Mouse (Mus musculus) kidney, embryonic 14.5 days (tissue): ENCODE data around the gene Tead1. TPM values are rescaled to one million over a fixed set of nuclear protein-coding genes. Genes with fewer than 3 reads are reported as not detected.

Experiments
- ATAC-seq: fragments of 200-750 bp; cut with Nextera tagmentation; 2 replicates; pipeline ENCODE4 v1.8.0; 2017; ENCODE audit warnings: moderate number of reproducible peaks, mild to moderate bottlenecking, moderate TSS enrichment, moderate library complexity; ENCODE audit not compliant: low FRiP score, low TSS enrichment
- H3K27ac ChIP-seq: fragments of 300-500 bp; sonication (generic); 2 replicates; pipeline ENCODE4 v1.5.1; 2014; ENCODE audit warnings: low read depth, mild to moderate bottlenecking, low read length, moderate library complexity, mixed read lengths
- H3K27me3 ChIP-seq: fragments of 300-500 bp; sonication (generic); 2 replicates; pipeline ENCODE4 v1.6.1; 2014; ENCODE audit warnings: mild to moderate bottlenecking, low read length; ENCODE audit not compliant: control insufficient read depth, insufficient read depth
- H3K36me3 ChIP-seq: fragments of 300-500 bp; sonication (generic); 2 replicates; pipeline ENCODE4 v1.6.1; 2014; ENCODE audit warnings: low read length, mixed read lengths; ENCODE audit not compliant: control insufficient read depth, insufficient read depth
- H3K4me1 ChIP-seq: fragments of 300-500 bp; sonication (generic); 2 replicates; pipeline ENCODE4 v1.6.1; 2014; ENCODE audit warnings: low read length, mixed read lengths; ENCODE audit not compliant: control insufficient read depth, insufficient read depth
- H3K4me2 ChIP-seq: fragments of 300-500 bp; sonication (generic); replicated peaks from 2 replicates; pipeline ENCODE4 v1.6.1; 2014; ENCODE audit warnings: low read depth, mild to moderate bottlenecking, low read length
- H3K4me3 ChIP-seq: fragments of 300-500 bp; sonication (generic); 2 replicates; pipeline ENCODE4 v1.5.1; 2014; ENCODE audit warnings: mild to moderate bottlenecking, low read length
- H3K9ac ChIP-seq: fragments of 300-500 bp; sonication (generic); 2 replicates; pipeline ENCODE4 v1.6.1; 2014; ENCODE audit warnings: low read depth, mild to moderate bottlenecking, low read length, moderate library complexity
- H3K9me3 ChIP-seq: fragments of 300-500 bp; sonication (generic); 2 replicates; pipeline ENCODE4 v1.6.1; 2016; ENCODE audit warnings: low read length; ENCODE audit not compliant: control insufficient read depth
- WGBS: fragments of 180-500 bp; shearing (Covaris S2); extraction: QIAGEN DNeasy Blood & Tissue Kit; methylation state at CpG from one replicate; pipeline ENCODE4 v1.1.7; 2014; 5-methylcytosine and 5-hydroxymethylcytosine counted together
- polyA plus RNA-seq: library from polyadenylated mRNA; unstranded; fragments of >200 nt; fragmentation: Nextera tagmentation; extraction: Ambion mirVana; gene quantifications from 2 replicates; pipeline ENCODE4 v1.2.1, GENCODE M21; 2014

Tead1 gene
- polyA plus RNA-seq, 1 experiment from 2014 or later: 30.1 TPM

- Histone ChIP-seq H3K9me3 (no peaks in the 10 kb centered on the region), H3K4me3 (no peak overlapping the region), H3K9ac (no peak overlapping the region), H3K4me2 (no peak overlapping the region), H3K4me1 (peaks cover 69% of the 10 kb centered on the region), H3K36me3 (no peaks in the 10 kb centered on the region), H3K27me3 (no peaks in the 10 kb centered on the region), H3K27ac (no peak overlapping the region; the same call in 1 of the 2 replicates)
- WGBS: 70% methylated on average over 6 of the region's 6 CpGs
- no peak for ATAC-seq
Measured at GRCm38 (mm10) chr7:112716701-112717100, 37.6 kb downstream of the Tead1 start.

GRCm38 (mm10) chr7:112717676-112718075 is 38.6 kb downstream of the Tead1 start:
- Histone ChIP-seq H3K27me3 (no peaks in the 10 kb centered on the region), H3K27ac (peak overlapping the region; percentile 48; the same call in 1 of the 2 replicates), H3K9me3 (no peaks in the 10 kb centered on the region), H3K4me2 (no peak overlapping the region), H3K9ac (no peak overlapping the region), H3K36me3 (no peaks in the 10 kb centered on the region), H3K4me1 (peaks cover 64% of the 10 kb centered on the region), H3K4me3 (no peak overlapping the region)
- 11% methylated on average over 2 of the region's 2 CpGs for WGBS
- no peak for ATAC-seq

GRCm38 (mm10) chr7:112719394-112720142 is 40.5 kb downstream of the Tead1 start:
- H3K27me3 ChIP-seq: no peaks in the 10 kb centered on the region
- WGBS: 16% methylated on average over 11 of the region's 11 CpGs
- H3K4me1 ChIP-seq: peaks cover 57% of the 10 kb centered on the region
- peak; percentile 61; the same call in 1 of the 2 replicates for ATAC-seq
- H3K27ac ChIP-seq: peak overlapping the region; percentile 63; the same call in 1 of the 2 replicates
- no peaks in the 10 kb centered on the region for H3K36me3 ChIP-seq
- H3K4me2 ChIP-seq: peak overlapping the region; percentile 21; the same call in 1 of the 2 replicates
- H3K4me3 ChIP-seq: no peak overlapping the region
- H3K9ac ChIP-seq: no peak overlapping the region
- no peaks in the 10 kb centered on the region for H3K9me3 ChIP-seq

GRCm38 (mm10) chr7:112720143-112720988 is 41.2 kb downstream of the Tead1 start:
- Histone ChIP-seq H3K36me3 (no peaks in the 10 kb centered on the region), H3K4me2 (peak overlapping the region; percentile 21), H3K9ac (0 out of 2 replicates have a peak overlapping the region, but pooled peaks have one; percentile 14), H3K4me3 (peak overlapping the region; percentile 6; the same call in 1 of the 2 replicates), H3K27me3 (no peaks in the 10 kb centered on the region), H3K27ac (peak overlapping the region; percentile 63), H3K9me3 (no peaks in the 10 kb centered on the region), H3K4me1 (peaks cover 55% of the 10 kb centered on the region)
- 7% methylated on average over 23 of the region's 23 CpGs for WGBS
- peak; percentile 66 for ATAC-seq

- H3K9ac ChIP-seq: 0 out of 2 replicates have a peak overlapping the region, but pooled peaks have one; percentile 14
- ATAC-seq: no peak
- no peaks in the 10 kb centered on the region for H3K27me3 ChIP-seq
- WGBS: 19% methylated on average over 4 of the region's 4 CpGs
- H3K4me1 ChIP-seq: peaks cover 57% of the 10 kb centered on the region
- no peaks in the 10 kb centered on the region for H3K9me3 ChIP-seq
- peak overlapping the region; percentile 21; the same call in 1 of the 2 replicates for H3K4me2 ChIP-seq
- H3K4me3 ChIP-seq: no peak overlapping the region
- no peaks in the 10 kb centered on the region for H3K36me3 ChIP-seq
- H3K27ac ChIP-seq: peak overlapping the region; percentile 24; the same call in 1 of the 2 replicates
Measured at GRCm38 (mm10) chr7:112720989-112721337, 41.8 kb downstream of the Tead1 start.

- ATAC-seq: no peak
- H3K9me3 ChIP-seq: no peaks in the 10 kb centered on the region
- no peaks in the 10 kb centered on the region for H3K27me3 ChIP-seq
- no peak overlapping the region for H3K4me2 ChIP-seq
- no peaks in the 10 kb centered on the region for H3K36me3 ChIP-seq
- H3K4me1 ChIP-seq: peaks cover 49% of the 10 kb centered on the region
- no peak overlapping the region for H3K27ac ChIP-seq
- H3K9ac ChIP-seq: no peak overlapping the region
- 82% methylated on average over 4 of the region's 4 CpGs for WGBS
- no peak overlapping the region for H3K4me3 ChIP-seq
Measured at GRCm38 (mm10) chr7:112721859-112722258, 42.7 kb downstream of the Tead1 start.

- Histone ChIP-seq H3K27me3 (no peaks in the 10 kb centered on the region), H3K9ac (no peak overlapping the region), H3K9me3 (no peaks in the 10 kb centered on the region), H3K4me1 (peaks cover 46% of the 10 kb centered on the region), H3K36me3 (no peaks in the 10 kb centered on the region), H3K4me3 (no peak overlapping the region), H3K4me2 (no peak overlapping the region), H3K27ac (no peak overlapping the region)
- WGBS: 26% methylated on average over 2 of the region's 2 CpGs
- ATAC-seq: 0 out of 2 replicates have a peak, but pooled peaks have one; percentile 24
Measured at GRCm38 (mm10) chr7:112728399-112728798, 49.3 kb downstream of the Tead1 start.

- 65% methylated on average over 5 of the region's 5 CpGs for WGBS
- H3K9me3 ChIP-seq: no peaks in the 10 kb centered on the region
- ATAC-seq: no peak
- no peak overlapping the region for H3K27ac ChIP-seq
- no peaks in the 10 kb centered on the region for H3K36me3 ChIP-seq
- H3K4me2 ChIP-seq: no peak overlapping the region
- H3K4me1 ChIP-seq: peaks cover 52% of the 10 kb centered on the region
- no peaks in the 10 kb centered on the region for H3K27me3 ChIP-seq
- H3K4me3 ChIP-seq: no peak overlapping the region
- H3K9ac ChIP-seq: no peak overlapping the region
Measured at GRCm38 (mm10) chr7:112730209-112730608, 51.1 kb downstream of the Tead1 start.
